Mouse (Mus musculus) B cell, adult 2 months (primary cell): ENCODE results near the gene 4931414P19Rik.
A peak's percentile ranks its signal among the peaks of the same experiment; 100 is the strongest.

Experiments
- DNase-seq, 2 experiments: peaks; one replicate each; pipeline ENCODE4 v3.0.0; 2022

Gene 4931414P19Rik

GRCm38 (mm10) chr14:54605752-54606321, at the start of gene 4931414P19Rik:
Gene 4931414P19Rik (minus strand): TSS chr14:54605993.
- peak; percentile 82 to 83 for DNase-seq

DNA sequence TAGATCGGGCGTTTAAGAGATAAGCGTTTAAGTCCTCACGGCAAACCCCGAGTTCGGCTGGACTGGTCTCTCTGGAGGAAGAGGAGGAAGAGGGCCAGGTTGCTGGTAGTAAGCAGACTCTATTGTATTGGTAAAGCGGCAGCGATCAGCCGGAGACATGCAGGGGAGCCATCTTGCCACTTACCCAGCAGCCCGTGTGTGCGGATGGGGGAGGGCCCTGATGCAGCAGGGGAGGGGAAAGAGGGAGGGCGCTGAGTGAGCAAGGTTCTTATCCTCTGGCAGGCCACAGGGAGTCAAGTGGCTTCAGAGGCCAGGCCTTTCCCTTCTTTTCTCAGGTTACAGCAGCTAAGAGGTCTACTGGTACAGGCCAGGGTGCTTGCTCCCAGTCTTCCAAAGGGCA, 47.7 kb upstream of the 4931414P19Rik start:
- peak; percentile 79 to 83 for DNase-seq

DNA sequence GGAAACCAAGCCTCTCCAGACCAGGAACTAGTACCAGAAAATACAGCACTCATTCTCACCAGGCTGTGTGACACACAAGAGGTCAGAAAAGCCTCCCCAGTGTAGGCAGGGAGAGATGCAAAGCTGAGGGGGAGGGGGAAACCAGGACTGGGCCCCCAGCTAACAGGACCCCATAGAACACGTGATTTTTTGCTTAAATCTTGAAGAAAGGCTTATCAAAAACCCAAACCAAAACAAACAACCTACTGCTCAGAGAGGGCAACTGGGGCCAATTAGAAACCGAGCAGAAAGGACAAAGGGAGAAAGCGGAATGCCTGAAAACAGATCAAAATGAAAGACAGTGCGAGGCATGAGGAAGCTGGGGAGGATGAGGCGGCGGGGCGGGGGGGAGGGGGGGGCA, 47.0 kb upstream of the 4931414P19Rik start:
- DNase-seq: no peak

DNA sequence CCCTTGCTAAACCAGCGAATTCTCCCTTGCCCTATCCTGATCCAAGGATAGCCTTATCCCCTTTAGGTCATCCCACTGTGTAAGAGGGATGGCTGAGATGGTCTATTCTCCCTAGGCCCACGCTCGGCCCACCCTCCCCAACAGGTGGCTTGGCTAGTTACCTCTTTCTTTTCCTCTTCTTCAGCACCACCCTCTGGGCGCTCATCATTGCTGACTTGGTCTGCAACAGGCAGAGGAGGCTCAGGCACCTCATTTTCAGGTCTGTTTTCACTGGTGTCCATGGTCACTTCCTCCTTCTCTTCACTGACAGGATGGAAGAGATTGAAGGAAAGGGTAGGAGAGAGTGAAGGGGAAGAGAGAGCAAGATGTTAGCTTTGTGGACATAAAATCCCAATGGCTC, 45.8 kb upstream of the 4931414P19Rik start:
- DNase-seq: no peak

DNA sequence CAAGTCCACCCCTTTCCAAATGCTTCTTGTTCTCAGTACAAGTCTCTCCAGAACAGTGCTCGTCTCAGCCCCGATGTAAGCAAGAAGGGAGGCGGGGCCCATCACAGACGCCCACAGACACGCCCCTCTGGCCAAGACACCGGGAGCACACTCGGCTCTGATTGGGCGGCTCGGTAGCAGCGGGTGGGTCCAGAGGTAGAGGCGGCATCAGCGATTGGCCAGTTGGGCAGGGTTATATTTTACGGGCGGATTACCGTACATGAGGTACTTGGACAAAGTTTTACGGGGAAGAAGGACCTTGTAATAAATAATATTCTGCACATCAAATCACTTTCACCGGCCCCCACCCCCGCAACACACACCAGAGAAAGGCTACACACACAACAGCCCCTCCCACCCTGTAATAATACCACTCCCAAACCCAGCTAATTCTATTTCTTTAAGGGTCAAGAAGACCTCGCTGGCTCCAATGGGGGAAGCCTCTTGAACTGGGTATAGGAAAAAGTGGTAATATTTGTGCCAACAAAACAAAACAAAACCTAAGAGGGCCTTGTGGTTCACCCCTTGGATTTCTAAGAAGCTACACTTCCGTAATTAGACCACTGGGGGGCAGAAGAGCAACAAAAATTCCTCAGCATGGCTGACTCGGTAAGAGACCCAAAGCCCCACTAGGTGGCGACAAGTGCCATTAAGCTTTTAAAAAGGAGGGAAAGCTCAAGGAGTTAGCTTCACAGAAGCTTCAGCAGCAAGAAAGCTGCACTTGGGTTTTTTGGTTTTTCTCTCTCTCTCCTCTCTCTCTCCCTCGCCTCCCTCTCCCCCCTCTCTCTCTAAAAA, 45.0 kb upstream of the 4931414P19Rik start:
- peak; percentile 87 to 90 for DNase-seq

- no peak for DNase-seq
Observed at GRCm38 (mm10) chr14:54647900-54648299, 42.1 kb upstream of the 4931414P19Rik start.

GRCm38 (mm10) chr14:54646898-54647636, 41.3 kb upstream of the 4931414P19Rik start:
- peak in 1 of 2 experiments; percentile 29 for DNase-seq

DNA sequence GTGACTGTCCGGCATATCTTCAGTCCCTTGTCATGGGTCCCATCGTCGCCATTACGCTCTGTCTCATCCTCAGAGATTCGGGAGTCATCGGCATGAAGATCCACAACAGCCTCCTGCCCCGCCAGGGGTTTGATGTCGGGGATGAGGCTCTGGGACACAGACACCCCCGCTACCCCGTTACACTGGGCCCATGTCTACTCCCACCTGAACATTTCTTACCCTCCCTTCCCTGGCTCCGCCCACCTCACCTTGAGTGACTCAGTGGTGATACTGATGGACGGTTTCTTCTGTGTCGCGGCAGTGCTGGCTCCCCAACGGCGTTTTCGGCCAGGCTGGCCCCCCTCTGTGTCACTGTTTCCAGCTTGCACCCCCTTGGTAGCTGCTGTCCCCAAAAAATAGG, 40.7 kb upstream of the 4931414P19Rik start:
- no peak for DNase-seq

- no peak for DNase-seq
Observed at GRCm38 (mm10) chr14:54644294-54644693, 38.5 kb upstream of the 4931414P19Rik start.

DNA sequence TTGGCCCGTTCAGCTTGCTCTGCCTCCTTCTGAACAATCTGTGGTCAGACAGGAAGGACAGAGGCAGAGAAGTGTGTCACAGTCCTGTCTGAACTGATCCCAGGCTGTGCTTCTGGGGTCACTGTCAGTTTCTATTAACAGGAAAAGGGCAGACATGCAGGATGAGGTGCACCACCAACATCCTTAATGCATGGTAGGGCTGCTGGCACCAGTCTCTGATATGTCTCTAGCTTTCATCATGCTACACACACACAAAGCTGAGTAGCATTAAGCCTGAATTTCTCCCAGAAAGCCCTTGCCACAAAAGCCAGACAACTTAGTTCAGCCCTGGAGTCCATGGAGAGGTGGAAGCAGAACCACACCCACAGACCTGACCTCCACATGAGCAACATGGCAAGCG, 37.2 kb upstream of the 4931414P19Rik start:
- DNase-seq: no peak

DNA sequence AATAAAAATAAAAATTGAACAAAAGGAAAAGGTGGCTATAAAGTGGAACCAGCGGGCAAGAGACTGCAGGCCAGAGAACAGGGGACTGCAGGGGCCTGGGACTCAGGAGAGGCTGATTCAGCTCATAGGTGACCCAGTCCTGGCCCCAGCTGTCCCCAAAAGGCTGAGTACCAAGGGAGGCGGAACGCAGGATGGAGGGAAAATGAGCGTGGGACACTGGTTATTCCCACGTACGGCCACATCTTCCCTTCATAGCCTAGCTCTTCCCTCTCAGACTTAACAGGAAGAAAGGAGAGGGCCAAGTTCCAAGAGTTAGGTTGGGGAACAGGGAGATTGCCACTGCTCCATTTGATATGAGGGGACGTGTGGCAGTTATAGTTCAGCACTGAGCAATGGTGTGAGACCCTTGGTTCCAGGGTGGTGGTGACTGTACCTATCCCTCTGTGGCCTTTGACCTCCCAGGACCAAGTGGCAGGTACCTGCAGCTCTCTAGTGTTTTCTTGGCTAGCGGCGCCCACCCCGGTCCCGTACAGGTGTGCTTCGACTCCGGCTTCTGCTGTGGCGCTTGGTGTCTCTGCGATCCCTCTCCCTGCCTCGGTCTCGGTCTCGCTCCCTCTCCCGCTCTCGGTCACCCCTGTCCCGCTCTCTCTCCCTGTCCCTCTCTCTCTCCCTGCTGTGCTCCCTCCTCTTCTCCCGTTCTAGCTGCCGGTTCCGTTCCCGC, 36.6 kb upstream of the 4931414P19Rik start:
- no peak for DNase-seq

DNA sequence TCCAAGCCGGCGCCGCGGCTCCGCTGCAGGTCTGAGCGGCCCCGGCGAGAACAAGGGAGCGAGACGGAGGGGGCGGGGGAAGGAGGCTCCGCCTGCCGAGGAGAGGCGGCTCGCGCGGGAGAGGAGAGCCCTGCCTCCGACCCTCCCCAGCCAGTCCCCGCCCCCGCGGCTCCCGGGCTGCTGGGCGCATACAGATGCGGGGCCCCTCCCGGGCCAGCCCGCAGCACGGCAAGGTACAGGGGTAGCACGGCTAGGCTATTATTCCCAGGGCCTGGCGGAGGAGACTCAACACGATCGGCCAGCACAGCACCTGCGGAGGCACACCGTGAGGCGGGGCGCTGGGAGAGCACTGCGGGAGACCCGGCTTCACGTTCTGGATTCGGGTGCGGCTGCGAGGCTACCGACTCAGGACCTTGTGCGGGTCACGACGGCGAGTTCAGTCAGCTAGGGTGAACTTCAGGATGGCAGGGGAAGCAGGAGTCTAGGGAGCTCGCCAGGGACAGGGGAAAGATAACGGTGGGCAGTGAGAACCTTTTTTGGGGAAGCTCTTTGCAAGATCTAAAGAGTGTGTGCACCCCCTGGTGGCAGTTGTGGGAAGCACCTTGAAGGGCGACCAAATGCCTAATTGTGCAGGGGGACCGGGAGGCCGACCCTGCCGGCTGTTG, 35.6 kb upstream of the 4931414P19Rik start, which contains the start of gene Cdh24:
Cdh24 (minus strand) TSS at position 60 of the 665 bp plus-strand sequence.
- peak; percentile 94 to 95 for DNase-seq

- DNase-seq: no peak
Observed at GRCm38 (mm10) chr14:54640946-54641304, 35.1 kb upstream of the 4931414P19Rik start, which contains the start of gene Gm17606. Gene Gm17606 (plus strand): TSS chr14:54640952.

- DNase-seq: no peak
Observed at GRCm38 (mm10) chr14:54640121-54640520, 34.3 kb upstream of the 4931414P19Rik start.

GRCm38 (mm10) chr14:54638210-54638609, 32.4 kb upstream of the 4931414P19Rik start:
- no peak for DNase-seq

GRCm38 (mm10) chr14:54636954-54637353, 31.2 kb upstream of the 4931414P19Rik start:
- DNase-seq: peak; percentile 81

- no peak for DNase-seq
Observed at GRCm38 (mm10) chr14:54634182-54634581, 28.4 kb upstream of the 4931414P19Rik start.

DNA sequence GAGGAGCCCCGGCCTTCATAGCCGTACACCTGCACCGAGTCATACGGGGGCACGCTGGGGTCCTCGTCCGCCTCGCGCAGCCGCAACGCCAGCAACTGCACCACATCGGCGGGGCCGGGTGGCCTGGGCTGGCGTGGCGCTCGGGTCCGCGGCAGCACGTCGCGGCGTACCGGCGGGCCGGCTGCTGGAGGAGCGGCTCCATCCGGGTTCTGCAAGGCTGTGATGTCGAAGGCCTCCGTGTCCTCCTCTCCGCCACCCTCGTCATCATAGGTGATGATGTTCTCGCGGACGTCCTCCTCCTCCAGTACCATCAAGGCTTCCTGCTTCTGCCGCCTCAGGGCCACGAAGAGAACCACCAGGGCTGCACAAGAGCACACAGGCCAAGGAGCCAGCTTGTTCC, 26.5 kb upstream of the 4931414P19Rik start:
- no peak for DNase-seq

DNA sequence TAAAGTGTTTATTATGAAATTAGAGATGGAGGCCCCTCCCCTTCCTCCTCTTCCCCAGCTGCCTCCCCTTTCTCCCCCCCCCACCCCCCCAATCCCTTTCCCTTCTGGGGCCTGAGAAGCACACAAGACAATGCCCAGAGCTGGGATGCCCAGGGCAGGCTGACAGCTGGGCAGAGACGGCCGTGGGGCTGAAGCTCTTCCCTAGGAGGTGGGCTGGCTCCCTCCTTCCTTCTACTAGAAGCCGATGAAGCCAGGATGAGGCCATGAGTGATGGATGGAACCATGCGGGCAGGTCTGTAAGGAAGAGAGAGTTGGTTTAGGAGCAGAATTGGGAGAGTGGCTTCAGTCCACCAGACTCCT, 25.4 kb upstream of the 4931414P19Rik start:
- DNase-seq: no peak

DNA sequence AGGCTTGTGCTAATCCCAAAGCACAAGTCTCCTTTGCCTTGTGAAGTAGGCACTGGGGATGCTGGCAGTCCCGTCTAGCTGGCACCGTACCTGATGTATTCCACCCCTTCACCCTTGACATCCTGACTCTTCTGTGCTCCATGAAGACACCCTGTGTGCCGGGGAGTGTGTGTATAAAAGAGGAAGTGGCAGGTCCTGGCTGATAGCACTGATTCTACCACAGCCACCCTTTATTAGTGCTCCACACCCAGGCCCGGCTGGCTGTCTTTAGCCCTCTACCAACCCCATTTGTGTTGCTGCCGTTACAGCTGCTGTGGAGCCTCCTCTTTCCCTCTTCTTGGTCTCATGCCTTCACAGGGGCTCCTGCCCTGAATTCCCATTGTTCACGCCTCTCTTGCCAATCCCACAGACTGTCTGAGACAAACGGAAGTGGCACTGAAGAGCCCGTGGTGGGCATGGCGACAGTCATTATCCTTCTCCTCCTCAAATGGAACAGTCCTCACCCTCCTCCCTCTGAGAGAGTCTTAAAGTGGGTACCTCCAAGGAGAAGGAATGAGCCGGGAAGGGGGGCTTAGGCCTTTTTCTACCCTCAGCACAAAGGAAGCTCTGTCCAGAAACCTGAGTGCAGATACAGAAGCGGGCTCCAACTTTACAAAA, 24.9 kb upstream of the 4931414P19Rik start:
- DNase-seq: no peak

GRCm38 (mm10) chr14:54629797-54630196, 24.0 kb upstream of the 4931414P19Rik start:
- no peak for DNase-seq

DNA sequence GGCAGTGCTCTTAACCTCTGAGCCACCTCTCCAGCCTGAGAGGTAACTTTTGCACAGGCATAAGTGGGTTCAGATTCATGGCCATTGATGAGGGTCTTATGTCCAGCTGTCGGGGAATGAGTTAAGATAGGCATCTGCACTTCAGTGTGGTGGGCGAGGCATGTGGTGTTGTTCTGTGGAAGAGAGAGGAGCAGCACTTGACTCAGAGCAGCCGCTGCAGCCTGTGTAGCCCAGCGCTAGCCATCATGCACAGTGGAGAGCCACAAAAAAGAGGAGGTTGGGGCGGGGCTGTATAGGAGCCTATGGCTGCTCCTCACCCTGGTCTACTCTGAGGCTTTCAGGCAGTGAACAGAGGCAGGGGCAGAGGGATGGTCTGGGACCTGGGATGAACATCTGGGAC, 22.3 kb upstream of the 4931414P19Rik start:
- no peak for DNase-seq
